Mouse (Mus musculus) testis, postnatal 14 days (tissue): Measurements from ENCODE around the gene Prm2.
"Not testable (repeated sequence)": the region's sequence is repeated elsewhere in the genome, so short reads cannot be mapped to it uniquely, and the experiment has no call there.

Experiments
- DNase-seq: peaks from one replicate; pipeline ENCODE4 v3.0.0; 2021; ENCODE audit warnings: low spot score

The Prm2 gene

GRCm38 (mm10) chr16:10810376-10810775 lies 14.4 kb upstream of the Prm2 start:
- DNase-seq: no peak

GRCm38 (mm10) chr16:10805789-10806527 lies 10.0 kb upstream of the Prm2 start, which contains the start of gene Prm1:
Prm1 (minus strand) TSS chr16:10805839.
- DNase-seq: no peak

DNA sequence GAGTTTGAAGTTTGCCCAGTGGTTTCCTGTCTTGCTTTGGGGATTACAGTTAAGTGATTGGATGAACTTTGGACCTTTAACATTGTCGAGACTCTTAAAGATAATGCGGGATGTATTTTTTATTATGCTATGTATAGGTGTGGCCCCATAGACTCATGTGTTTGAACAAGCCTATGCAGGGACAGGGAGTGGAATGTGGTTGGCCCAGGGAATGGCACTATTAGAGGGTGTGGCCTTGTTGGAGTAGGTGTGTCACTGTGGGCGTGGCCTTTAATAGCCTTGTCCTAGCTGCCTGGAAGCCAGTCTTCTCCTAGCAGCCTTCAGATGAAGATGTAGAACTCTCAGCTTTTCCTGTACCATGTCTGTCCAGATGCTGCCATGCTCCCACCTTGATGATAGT lies 6.5 kb upstream of the Prm2 start:
- not testable (repeated sequence) for DNase-seq

GRCm38 (mm10) chr16:10790702-10791101 lies 5.2 kb downstream of the Prm2 start, which contains the start of gene Prm3:
Prm3 (minus strand) TSS chr16:10790914.
- no peak for DNase-seq

- DNase-seq: no peak
Measured at GRCm38 (mm10) chr16:10788866-10789265, 7.1 kb downstream of the Prm2 start.

GRCm38 (mm10) chr16:10788271-10788670 lies 7.7 kb downstream of the Prm2 start, which contains the start of gene Tnp2:
Tnp2 (minus strand) TSS chr16:10788660.
- DNase-seq: no peak

- DNase-seq: no peak
Measured at GRCm38 (mm10) chr16:10787548-10788058, 8.3 kb downstream of the Prm2 start.

- DNase-seq: no peak
Measured at GRCm38 (mm10) chr16:10786782-10787547, 9.0 kb downstream of the Prm2 start.

DNA sequence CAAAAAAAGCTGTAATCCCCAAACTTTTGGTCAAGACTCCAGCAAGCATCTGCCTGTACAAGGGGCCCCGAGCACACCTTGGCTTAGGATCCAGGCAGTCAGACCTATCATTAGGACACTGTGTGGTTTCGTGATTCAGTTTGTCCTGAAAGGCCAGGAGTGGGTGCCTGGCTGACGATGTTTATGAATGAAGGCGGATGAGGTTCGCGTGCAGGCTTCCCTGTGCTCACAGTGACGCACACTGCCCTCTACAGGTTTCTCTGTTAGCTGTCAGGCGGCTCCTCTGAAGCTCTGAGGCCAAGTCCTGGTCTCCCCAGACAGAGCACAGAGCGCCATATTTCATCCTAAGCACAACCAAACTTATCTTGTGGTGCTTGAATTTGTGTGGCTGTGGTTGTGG lies 9.6 kb downstream of the Prm2 start:
- DNase-seq: peak; percentile 85

- DNase-seq: peak; percentile 88
Measured at GRCm38 (mm10) chr16:10785371-10786231, 10.3 kb downstream of the Prm2 start, which contains the start of gene Socs1. Socs1 (minus strand) TSS chr16:10785536.

DNA sequence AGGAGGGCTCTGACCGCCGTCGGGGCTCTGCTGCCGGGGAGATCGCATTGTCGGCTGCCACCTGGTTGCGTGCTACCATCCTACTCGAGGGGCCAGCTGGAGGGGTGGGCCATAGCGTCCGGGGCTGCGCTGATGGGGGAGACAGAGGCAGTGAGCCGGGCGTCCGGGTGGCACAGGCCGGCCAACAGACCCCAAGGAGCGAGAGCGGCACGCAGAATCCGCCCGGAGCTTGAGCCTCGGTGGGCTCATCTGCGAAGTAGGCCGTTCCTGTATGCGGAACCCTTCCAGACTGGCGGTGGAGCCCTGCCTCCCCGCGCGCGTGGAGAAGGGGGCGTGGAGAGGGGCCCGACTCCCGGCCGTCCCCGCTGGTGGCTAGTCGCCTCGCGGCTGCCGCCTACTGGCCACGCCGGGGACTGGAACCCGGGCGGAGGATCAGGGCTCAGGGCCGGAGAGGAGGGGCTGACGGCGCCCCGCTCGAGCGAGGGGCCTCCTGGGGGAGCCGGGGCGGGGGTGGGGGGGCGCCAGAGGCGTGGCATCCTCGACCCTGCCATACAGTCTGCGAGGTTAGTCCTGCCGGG lies 11.1 kb downstream of the Prm2 start:
- DNase-seq: peak; percentile 89

- DNase-seq: no peak
Measured at GRCm38 (mm10) chr16:10783883-10784792, 11.8 kb downstream of the Prm2 start.

- DNase-seq: no peak
Measured at GRCm38 (mm10) chr16:10783451-10783850, 12.5 kb downstream of the Prm2 start.

GRCm38 (mm10) chr16:10783152-10783434 lies 12.8 kb downstream of the Prm2 start:
- no peak for DNase-seq

GRCm38 (mm10) chr16:10782377-10783151 lies 13.4 kb downstream of the Prm2 start:
- no peak for DNase-seq

DNA sequence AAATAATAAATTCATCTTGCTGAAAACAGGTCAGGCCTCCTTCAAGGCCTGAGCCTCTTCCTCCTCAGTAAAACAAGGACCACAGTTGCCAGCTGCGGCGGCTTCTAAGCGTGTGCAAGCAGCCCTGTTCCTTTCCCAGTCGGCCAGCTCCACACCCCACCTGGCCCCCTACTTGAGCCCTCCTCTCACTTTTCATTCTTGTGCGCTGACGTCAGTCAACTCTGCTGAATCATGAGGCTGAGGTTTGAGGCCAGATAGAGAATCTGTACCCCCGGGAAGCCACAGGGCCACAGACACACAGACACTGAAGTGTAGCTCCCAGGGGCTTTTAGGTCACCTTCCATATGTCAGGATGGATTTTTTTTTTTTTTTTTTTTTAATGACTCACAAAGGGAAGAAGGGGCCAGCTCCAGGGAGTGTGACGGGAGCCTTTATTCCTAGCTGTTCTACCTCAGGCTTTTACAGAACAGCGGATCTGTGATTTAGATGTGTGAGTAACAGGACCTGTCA lies 14.0 kb downstream of the Prm2 start:
- no peak for DNase-seq

GRCm38 (mm10) chr16:10780631-10781120 lies 15.3 kb downstream of the Prm2 start:
- no peak for DNase-seq

DNA sequence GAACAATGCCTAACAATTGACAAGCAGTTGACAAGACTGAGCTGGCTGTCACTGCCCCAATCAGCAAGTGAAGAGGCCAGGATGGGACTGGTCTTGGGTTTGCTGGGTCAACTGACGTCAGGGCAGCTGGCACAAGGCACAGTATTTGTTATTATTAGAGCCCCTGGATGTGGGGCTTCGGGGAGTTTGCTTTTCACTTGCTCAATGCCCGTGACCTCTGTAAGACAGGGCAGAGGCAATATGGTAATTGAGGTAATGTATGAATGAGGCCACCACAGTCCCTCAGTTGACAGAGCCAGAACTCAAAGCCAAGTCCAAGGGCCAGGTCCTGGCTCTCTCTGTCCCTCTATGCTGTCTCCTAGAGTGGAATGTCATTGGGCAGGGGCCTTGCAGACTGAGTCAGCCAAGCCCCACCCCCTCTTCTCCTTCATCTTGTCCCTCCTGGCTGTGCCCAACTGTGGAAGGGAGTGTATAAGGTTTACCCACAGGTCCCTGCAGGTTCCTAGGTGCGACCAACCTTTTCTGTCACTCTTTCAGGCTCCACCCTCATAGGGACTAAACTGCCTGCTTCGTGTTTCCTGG lies 18.3 kb downstream of the Prm2 start:
- no peak for DNase-seq

- no peak for DNase-seq
Measured at GRCm38 (mm10) chr16:10776322-10776721, 19.6 kb downstream of the Prm2 start.
